Mouse (Mus musculus) brain, adult 2 months (tissue): ENCODE data around the gene Col4a2.

ENCODE experiments used
- DNase-seq: peaks from one replicate; pipeline ENCODE4 v3.0.0; 2011; ENCODE audit warnings: low read depth, low spot score

Gene Col4a2

DNA sequence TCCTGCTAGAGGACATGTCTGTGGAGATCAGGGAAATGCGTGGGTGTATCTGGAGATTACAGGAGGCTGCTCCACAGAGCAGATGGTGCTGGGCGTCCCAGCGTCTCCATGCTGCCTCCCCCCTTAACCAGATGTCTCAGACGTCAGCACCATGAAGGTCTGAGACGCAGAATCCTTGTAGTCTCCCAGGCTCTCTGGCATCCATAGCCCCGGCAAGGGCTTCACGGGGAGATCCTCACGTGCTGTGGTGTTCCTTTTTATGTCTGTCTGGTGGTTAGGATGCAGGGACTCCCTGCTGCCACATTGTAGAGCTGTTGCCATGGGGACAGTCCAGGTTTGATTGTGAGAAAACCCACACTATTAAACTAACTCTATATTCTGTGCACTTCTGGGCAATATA is 101.7 kb downstream of the Col4a2 start:
- DNase-seq: peak; percentile 90

DNA sequence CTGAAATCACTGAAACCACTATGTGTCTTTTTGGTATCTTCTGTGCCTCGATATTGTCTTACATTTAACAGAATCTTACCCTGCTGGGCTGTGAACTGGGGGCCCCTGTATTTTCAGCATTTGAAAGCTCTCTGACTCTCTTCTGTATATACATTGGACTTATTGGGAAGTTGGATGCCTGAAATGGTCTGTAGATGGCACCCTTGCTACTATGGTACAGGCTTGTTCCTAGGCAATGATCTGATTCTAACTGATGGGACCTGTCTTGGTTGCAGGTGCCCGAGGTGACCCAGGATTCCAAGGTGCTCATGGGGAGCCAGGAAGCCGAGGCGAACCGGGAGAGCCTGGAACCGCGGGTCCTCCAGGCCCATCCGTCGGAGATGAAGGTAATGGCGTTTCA is 102.5 kb downstream of the Col4a2 start:
- peak; percentile 71 for DNase-seq

GRCm38 (mm10) chr8:11417762-11418161 is 105.2 kb downstream of the Col4a2 start:
- DNase-seq: peak; percentile 82

DNA sequence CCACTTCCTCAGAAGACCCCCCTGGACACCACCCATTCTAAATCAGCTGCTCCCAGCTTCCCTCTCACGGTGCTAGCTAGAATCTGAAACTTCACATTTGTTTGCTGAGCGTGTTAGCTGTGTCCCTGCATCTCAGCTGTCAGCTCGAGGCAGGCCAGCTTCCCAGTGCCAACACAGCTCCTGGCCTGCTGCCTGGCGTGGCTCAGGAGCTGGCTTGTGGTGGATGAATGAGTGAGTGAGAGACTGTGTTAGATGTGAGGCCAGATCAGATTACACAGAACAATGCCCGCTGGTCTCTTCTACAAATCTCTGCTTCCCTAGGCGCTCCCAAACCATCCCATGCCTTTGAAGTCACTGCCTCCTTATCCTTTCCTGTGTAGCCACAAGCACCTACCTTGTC is 106.6 kb downstream of the Col4a2 start:
- DNase-seq: peak; percentile 93

GRCm38 (mm10) chr8:11419645-11420044 is 107.0 kb downstream of the Col4a2 start:
- DNase-seq: peak; percentile 81

- peak; percentile 45 for DNase-seq
Measured at GRCm38 (mm10) chr8:11421105-11421504, 108.5 kb downstream of the Col4a2 start.

GRCm38 (mm10) chr8:11421968-11422367 is 109.4 kb downstream of the Col4a2 start:
- DNase-seq: peak; percentile 90

- peak; percentile 47 for DNase-seq
Measured at GRCm38 (mm10) chr8:11423091-11423490, 110.5 kb downstream of the Col4a2 start.

DNA sequence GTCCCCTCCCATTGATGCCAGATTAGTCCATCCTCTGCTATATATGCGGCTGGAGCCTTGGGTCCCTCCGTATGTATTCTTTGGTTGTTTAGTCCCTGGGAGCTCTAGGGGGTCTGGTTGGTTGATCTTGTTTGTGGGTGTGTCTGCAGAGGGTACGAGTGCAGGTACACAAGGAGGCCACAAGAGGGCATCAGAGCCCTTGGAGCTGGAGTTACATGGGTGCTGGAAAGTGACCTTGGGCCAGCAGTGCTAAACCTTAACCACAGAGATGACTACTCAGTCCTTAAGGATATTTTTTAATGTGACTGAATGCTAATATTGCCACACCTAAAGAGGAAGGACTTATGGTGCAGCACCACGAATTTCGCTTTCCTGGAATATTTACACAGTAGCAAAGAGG is 118.1 kb downstream of the Col4a2 start:
- no peak for DNase-seq

GRCm38 (mm10) chr8:11437862-11438261 is 125.3 kb downstream of the Col4a2 start:
- peak; percentile 84 for DNase-seq

DNA sequence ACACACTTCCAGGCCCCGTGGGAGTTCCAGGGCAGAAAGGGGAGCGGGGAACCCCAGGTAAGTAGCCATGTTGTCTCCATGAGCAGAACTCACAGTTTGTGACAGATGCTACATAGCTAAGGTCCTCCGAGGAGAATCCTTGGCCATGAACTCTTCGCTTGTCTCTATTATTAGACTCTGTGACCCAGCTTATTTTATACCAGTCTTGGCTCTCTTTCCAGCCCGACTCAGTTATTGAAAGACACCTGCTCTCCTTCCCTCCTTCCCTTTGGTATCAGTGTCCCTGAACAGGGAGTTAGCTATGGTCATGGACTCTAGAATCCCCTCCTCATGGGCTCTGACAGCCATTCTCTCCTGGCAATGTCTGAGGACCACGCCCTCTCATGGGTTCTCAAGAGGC is 128.7 kb downstream of the Col4a2 start:
- no peak for DNase-seq

GRCm38 (mm10) chr8:11443611-11444010 is 131.0 kb downstream of the Col4a2 start:
- DNase-seq: no peak

- DNase-seq: no peak
Measured at GRCm38 (mm10) chr8:11444216-11444615, 131.6 kb downstream of the Col4a2 start.

DNA sequence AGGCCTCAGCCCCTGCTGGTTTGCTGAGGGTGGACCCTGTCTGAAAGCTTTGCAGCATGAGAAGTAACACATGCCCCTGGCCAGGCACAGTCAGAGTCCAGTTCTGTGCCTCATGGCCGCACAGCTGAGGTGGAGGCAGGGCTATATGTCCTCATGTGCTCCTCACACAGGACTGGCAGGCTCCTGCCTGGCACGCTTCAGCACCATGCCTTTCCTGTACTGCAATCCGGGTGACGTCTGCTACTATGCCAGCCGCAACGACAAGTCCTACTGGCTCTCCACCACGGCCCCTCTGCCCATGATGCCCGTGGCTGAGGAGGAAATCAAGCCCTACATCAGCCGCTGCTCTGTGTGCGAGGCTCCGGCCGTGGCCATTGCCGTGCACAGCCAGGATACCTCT is 133.2 kb downstream of the Col4a2 start:
- no peak for DNase-seq

DNA sequence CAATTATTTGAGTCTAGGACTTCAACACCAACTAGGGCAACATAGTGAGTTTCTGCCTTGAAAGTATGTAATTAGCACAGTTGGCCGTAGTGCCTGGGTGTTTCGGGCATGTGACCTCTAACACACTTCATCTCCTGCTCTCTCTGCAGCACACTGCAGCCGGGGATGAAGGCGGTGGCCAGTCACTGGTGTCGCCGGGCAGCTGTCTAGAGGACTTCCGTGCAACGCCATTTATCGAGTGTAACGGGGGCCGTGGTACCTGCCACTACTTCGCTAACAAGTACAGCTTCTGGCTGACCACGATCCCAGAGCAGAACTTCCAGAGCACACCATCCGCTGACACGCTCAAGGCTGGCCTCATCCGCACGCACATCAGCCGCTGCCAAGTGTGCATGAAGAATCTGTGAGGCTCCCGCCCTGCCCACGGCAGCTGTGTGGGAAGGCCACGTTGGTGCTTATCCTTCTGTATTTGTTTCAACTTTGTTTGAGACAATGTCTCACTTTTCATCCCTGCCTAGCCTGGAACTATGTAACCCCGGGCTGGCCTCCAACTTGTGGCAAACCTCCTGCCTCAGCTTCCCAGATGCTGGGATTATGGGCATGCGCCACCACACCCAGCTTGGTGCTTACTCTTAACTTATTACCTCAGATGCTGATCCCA is 135.4 kb downstream of the Col4a2 start:
- no peak for DNase-seq

- DNase-seq: peak; percentile 68
Measured at GRCm38 (mm10) chr8:11450184-11451113, 137.8 kb downstream of the Col4a2 start.

DNA sequence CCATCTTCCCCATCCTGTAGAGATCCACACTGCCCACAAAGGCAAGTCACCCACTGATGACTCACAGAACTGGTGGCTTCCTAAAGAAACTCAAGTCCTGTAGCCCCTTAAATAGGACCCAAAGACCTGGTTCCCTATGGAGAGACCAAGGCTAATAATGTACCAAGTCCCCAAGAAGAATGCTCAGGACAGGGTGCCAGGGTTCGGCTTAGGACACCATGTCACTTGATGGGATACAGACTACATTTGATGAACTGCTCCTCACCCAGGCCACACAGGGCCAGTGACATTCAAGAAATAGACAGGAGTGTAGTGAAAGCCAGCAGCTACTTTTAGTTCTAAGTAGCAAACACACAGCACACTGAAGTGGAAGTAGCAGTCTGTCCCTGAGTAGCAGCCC is 139.5 kb downstream of the Col4a2 start:
- DNase-seq: no peak

GRCm38 (mm10) chr8:11452559-11452958 is 140.0 kb downstream of the Col4a2 start:
- DNase-seq: no peak

DNA sequence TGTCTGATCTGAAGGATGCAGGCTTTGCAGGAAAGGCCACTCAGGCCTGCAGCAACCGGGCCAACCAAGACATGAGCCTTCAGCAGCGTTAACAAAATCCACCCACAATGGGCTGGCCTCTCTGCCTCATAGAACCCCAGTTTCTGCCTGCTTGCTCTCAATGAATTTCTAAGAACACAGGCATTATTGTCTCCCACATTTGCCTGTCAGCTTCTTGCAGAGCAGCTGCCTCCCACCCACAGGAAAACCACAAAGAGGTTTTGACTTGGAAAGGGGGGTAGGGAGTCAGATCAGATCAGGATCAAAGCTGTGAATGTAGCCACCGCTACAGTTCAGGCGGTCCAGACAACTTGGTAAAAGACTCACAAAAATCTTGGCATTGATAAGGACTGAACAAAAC is 140.4 kb downstream of the Col4a2 start:
- DNase-seq: peak; percentile 84

DNA sequence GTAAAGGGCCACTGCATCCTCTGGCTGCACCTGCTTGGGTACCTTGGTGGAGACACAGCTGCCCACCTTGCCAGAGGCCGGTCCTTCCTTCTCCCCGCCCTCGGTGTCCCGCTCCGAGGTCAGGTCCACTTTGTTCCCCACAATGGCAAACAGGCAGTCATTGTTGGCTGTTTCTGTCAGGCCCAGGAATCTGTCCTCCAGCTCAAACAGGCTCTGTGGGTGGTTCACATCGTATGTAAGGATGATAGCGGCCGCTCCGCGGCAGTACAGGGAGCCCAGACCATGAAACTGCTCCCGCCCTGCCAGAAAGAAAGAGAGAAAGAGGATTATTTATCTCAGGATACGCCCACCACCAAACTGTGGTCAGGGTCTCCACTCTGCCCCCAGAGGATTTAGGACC is 141.6 kb downstream of the Col4a2 start:
- DNase-seq: no peak

DNA sequence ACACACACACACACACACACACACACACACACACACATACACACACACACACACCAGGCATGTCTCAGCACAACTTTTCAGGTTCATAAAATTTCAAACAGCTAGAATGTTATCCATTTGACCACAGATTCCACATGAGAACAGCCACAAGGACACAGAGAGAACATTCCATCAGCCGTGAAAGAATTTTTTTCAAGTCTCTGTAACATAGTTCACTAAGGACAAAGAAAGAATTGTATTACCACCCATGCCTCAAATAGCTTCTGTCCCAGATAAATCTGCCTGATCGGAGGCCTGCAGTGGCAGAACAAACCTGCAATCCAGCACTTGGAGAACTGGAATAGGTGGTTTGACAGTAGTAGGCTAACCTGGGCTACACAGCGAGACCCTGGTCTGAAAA is 144.7 kb downstream of the Col4a2 start:
- DNase-seq: no peak

GRCm38 (mm10) chr8:11457981-11458836 is 145.6 kb downstream of the Col4a2 start:
- DNase-seq: no peak
